In genomic region chr10:107220501-107220900, GRCm38 (mm10) we compare ENCODE assay signal across 17 mouse cellular contexts. TPM values are rescaled to one million over a fixed set of nuclear protein-coding genes. Genes with fewer than 3 reads are reported as not detected.
"Had no signal": no experiment of that assay in that cellular context is flagged by ENCODE, and none has a peak within 500 bp of the region (broad histone marks: within the 10 kb centered on the region; RNA-seq: fewer than 3 reads in every experiment).

No protein-coding gene starts in this region.

- H3K4me2 ChIP-seq: neural tube, embryonic 12.5 days; neural tube, embryonic 15.5 days; stomach, embryonic 15.5 days had no signal

- H3K9ac ChIP-seq: neural tube, embryonic 12.5 days; neural tube, embryonic 15.5 days; stomach, embryonic 15.5 days had no signal

- H3K27me3 ChIP-seq: neural tube, embryonic 12.5 days; neural tube, embryonic 15.5 days; stomach, embryonic 15.5 days had no signal

- H3K27ac ChIP-seq: neural tube, embryonic 12.5 days; neural tube, embryonic 15.5 days; stomach, embryonic 15.5 days; stomach, postnatal 0 days had no signal

- DNase-seq: retina, postnatal 1 day; right cerebral cortex, adult 18-20 months; right cerebral cortex, postnatal 14 days; right cerebral cortex, postnatal 25 days; right cerebral cortex, postnatal 4 days; spleen, adult 18-20 months; thymus, adult 18-20 months; thymus, adult 2 months; thymus, postnatal 14 days; thymus, postnatal 25 days; thymus, postnatal 36 days; thymus, postnatal 4 days had no signal

- H3K4me1 ChIP-seq: neural tube, embryonic 12.5 days; neural tube, embryonic 15.5 days; stomach, embryonic 15.5 days had no signal

- H3K4me3 ChIP-seq: neural tube, embryonic 12.5 days; neural tube, embryonic 15.5 days; stomach, embryonic 15.5 days had no signal

- H3K9me3 ChIP-seq: neural tube, embryonic 12.5 days; neural tube, embryonic 15.5 days; stomach, embryonic 15.5 days had no signal

- H3K36me3 ChIP-seq: neural tube, embryonic 12.5 days; neural tube, embryonic 15.5 days; stomach, embryonic 15.5 days had no signal

RNA-seq across cellular contexts. Expression of gene Lin7a, which starts 51.0 kb away (rescaled TPM):
- polyA plus RNA-seq: spleen, adult 2 months; thymus, adult 2 months had no signal
